Comparison of ENCODE assay signal across 13 mouse cellular contexts in genomic region chr2:7893787-7894186, GRCm38 (mm10).
"Had no signal": no experiment of that assay in that cellular context is flagged by ENCODE, and none has a peak within 500 bp of the region (broad histone marks: within the 10 kb centered on the region; RNA-seq: fewer than 3 reads in every experiment).

No protein-coding gene starts in this region.

- H3K27me3 ChIP-seq: limb, embryonic 13.5 days; liver, embryonic 15.5 days; neural tube, embryonic 12.5 days had no signal

- H3K36me3 ChIP-seq: limb, embryonic 13.5 days; liver, embryonic 15.5 days; neural tube, embryonic 12.5 days had no signal

- ATAC-seq: lung, postnatal 0 days had no signal

- H3K9ac ChIP-seq: limb, embryonic 13.5 days; liver, embryonic 15.5 days; neural tube, embryonic 12.5 days had no signal

- H3K9me3 ChIP-seq: limb, embryonic 13.5 days; liver, embryonic 15.5 days had no signal

- H3K4me3 ChIP-seq: limb, embryonic 13.5 days; liver, embryonic 15.5 days; neural tube, embryonic 12.5 days had no signal

- DNase-seq: kidney, adult 18-20 months; kidney, postnatal 10 days; layer of hippocampus, postnatal 36 days; lung, adult 2 months; lung, postnatal 36 days; midbrain, embryonic 14.5 days; thymus, adult 18-20 months; thymus, postnatal 14 days had no signal

- H3K27ac ChIP-seq: limb, embryonic 13.5 days; liver, embryonic 15.5 days; neural tube, embryonic 12.5 days; stomach, postnatal 0 days had no signal

- H3K4me1 ChIP-seq: limb, embryonic 13.5 days; liver, embryonic 15.5 days; neural tube, embryonic 12.5 days had no signal

- H3K4me2 ChIP-seq: limb, embryonic 13.5 days; liver, embryonic 15.5 days; neural tube, embryonic 12.5 days had no signal
